Mouse (Mus musculus) embryo, embryonic 11 days (tissue): ENCODE measurements around the gene Ldah.

Experiments
- DNase-seq: peaks from one replicate; pipeline ENCODE4 v3.0.0-alpha.2; 2015

The Ldah gene

DNA sequence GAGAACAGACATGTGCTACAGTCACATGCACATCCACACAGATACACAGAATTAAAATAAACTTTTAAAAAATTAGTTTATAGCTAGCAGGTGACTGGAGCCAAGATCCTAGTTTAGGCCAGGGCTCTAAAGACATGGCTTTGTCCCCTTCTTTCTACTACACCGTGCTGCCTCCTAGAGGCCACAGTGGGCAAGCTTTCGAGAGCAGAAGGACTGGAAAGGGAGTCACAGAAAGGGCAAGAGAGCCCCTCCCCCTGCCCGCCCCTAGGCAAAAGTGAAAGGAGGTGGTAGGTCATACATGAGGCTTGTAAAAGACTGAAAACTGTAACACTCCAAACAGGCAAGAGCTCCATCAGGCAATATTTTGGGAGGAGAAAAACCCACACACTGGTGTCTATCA is 80.1 kb downstream of the Ldah start:
- no peak for DNase-seq

DNA sequence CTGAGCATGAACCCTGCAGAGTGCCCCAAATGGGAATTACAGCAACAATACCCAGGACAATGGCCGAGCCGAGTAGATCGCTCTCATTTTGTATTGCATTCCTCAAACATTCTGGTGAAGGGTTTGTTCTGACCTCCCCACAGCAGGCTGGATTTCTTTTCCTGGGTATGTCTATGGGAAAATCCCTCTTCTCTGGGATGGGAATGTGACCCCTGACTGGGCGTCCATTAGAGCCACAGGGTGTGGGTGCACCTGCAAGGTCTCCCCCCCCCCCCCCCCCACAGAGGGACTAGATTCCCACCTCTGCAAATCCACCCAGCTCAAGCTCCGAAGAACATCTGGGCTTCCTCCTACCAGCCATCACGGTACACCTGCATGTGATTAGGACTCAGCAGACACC is 81.2 kb downstream of the Ldah start:
- DNase-seq, result no peak

DNA sequence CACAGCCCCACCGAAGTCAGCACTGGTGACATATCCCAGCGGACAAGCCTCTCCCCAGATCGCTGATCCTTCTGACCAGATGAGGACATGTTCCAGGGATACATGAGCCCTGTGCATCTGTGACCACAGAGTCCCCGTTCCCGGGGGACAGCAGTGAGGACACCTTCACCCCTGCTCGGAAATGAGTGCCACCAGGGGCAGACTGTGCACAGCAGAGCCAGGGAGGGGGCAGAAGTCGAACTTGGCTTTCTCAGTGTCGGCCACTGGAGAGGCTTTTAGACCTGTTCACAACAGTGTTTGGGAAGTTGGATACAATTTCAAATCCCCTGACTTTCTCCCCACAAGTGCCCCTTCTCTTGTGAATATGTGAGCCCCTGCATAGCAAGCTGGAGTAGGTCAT is 81.6 kb downstream of the Ldah start:
- no peak for DNase-seq

DNA sequence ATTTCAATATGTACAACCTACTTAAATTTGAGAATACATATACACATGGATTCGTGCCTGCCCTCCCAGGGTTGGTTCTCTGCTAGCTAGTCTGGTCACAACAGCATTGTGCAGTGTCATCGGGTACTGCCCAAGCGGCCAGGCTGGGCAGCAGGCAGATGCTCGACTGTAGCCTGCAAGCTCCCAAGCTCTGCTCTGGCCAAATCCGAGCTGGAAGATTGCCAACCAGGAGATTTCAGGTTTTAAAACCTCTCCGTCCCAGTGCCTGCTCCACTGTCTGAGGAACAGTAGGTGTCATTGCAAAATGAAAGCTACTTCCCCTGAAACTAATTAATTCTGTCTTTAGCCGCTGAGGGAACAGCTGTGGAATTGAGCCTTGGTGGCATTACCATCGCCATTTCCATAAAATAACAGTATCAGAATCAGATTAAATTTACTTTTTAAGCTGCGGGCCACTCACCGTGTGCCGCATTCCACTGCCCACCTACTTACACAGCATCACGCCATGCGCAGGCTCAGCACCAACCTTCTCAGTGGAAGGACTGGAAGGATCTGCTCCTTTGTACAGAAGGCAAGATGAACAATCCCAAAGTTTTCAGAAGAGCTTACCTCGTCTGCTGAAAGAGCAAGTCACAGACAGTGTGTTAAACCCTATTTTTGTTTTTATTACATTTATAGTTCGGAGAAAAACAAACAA is 83.4 kb downstream of the Ldah start:
- no peak for DNase-seq

DNA sequence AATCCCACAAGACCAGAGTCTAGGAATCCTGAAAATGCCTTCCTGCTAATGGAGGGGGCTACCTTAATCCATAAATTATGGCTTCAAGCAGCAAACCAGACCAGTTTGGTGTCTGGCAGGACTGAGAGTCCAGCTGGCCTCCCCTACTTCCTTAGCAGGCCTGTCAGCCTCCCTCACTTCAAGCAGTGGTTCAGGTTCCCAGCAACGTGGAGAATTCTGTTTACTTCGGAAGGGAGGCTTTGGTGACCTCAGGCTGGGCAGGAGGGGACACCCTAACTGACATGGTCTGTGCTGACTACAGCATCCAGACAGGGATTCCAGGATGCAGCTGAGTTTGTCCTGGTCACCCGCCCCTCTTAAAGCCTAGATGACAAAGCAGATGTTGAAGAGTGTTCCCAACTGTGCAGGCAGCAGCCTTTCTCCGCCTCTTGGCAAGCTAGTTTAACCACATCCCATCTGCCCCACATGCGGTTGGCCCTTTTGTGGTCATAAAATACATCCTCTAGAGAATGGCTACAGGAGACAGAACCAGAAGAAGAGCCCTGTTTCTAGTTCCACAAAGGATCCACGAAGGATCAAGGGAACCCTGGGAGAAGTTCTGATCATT is 87.5 kb downstream of the Ldah start:
- DNase-seq, result no peak

DNA sequence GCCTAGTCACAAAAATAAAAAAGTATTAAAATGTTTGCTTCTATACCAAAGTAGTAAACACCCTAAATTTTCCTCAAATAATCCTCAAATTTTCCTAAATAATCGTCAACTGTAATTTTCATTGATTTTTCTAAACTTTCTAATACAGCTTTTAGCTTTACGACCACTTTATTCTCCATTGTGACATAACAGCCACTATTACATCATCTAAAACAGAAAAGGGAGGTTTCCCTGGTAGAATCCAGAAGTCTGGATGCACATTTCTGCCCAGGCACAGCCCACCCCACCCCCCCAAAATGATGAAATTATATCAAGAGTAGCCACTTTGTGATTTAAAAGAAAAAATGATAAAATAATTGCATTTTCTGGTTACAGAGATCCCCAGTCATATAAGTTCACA is 88.2 kb downstream of the Ldah start:
- no peak for DNase-seq

DNA sequence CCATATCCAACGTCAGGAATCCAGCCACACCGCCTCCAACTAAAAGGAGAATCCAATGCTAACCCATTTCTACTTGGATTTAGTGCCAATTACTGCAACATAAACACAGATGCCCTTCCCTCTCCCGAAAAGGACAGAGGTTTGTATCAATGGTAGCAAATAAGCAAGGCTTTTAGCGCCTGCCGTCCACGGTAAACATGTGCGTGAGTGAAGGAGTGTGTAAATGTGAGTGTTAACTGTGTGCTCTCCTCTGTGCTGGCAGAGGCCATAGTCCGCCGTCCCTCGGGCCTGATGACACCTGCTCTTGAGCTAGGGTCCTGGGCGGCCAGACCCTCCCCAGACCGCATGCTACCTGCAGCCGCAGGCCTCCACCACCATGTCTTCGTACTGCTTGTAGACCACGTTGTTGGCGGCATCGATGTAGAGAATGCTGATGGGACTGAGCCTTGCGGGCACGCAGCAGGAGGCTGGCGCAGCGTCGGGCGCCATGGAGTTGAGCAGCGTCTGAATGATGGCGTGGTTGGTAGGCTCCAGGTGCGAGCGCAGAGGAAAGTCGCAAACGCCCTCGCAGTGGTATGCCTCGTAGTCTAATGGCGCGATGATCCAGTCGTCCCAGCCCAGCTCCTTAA is 89.8 kb downstream of the Ldah start:
- no peak for DNase-seq

DNA sequence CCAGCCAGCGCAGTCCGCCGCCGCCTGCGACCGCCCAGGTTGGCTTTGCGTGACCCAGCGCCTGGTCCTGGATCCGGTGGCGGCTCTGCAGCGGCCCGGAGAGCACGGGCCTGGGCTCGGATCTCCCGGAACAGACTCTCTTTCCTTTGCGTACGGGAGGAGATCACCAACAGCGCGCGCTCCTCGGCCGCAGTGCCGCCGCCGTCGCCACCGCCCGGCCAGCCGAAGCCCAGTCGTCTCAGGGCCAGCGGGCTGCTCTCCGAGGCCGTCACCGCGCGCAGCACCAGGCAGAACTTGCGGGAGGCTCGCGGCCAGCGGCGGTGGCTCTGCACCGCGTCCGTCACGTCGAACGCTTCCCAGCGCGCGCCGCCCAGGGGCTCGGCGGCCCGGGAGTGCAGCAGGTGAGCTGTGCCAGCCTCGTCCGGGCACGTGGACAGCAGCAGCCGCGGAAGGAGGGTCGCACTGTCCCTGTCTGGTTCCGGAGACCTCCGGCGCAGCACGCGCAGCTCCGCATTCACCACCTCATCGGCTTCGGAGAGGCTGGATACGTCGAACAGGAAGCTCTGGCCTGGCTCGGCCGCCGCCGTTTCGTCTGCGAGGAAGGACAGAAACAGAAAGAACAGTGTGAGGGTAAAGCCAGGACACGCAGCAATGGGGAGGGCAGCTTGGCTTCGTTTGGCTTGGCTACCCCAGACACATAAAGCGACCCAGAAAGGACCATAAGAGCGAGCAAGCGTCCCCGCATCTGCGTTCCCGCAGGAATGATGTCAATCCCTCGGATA is 90.6 kb downstream of the Ldah start:
- DNase-seq, result peak; percentile 36

DNA sequence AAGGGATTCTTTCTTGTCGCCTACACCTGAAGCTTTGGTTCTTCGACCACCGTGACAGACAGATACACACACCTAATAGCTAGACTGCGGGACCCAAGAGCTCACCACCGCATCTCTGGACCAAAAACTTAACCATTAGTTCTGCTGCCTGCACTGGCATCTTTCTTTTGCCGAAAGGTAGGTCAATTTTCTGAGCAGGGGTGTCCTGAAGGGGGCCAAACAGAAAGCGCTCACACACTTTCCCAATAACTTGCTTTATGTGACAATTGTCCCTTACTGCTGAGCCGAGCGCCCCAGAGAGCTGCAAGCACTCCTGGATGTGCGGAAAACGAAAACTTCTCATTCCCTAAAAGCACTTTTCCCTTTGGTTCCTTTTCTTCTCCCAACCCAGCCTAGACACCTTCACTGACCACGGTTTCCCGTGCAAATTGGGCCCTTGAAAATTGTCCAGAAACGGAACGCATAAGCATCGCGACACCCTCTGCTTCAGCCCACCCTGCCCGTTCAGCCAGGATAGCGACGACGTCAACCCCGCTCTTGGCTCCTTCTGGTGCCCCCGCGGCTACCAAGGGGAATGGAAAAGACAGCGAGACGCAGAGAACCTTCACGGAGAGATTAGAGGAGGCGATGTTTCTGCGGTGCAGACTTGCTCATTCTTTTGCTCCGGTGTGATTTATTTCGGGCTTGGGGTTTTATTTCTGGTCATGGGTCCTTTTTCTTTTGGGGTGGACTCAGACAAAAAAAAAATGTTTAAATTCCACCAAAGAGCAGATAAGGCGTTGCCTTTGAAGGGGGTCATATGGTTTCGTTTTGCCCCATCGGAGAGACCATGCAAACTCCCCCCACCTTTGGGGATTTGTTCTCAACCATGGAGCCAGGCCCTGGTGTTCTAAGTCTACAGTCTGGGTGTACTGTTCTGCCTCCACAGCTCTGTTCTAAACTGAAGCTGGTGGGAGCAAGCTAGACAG is 91.5 kb downstream of the Ldah start:
- peak; percentile 40 for DNase-seq

DNA sequence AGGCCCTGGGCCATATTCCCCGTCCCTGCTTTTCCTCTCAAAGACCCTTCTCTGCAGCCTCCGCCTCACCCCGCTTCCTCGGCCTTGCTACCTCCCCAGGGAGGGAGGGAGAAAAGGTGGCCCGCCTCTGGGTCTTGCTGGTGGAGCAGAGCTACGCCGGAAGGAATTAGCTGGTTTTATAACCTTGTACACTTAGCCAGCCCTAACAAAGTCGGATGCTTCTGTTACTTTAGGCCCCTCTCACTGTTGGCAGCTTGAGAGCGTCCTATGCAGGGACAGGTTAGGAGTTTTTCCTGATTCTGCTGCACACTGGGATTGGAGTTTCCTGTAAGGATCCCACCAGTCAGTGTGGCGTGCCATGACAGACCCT is 92.2 kb downstream of the Ldah start:
- peak; percentile 30 for DNase-seq

DNA sequence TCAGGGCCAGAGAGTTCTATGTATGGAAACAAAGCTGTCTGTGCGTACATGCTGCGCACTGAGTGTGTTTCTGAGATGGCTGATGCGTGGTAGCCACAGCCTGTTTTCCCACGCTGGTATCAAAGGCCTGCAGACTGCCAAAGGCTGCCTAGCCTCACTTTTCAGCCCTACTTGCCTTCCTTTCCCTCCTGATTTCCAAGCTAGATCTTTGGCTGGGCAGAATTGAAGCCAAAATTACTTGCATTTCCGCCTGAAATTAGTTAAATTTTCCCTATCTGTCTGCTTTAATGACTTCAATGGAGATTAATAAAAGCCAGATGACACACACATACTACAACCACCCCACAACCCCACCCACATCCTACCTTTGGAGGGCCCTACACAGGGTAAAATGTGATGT is 92.6 kb downstream of the Ldah start:
- DNase-seq, result no peak

DNA sequence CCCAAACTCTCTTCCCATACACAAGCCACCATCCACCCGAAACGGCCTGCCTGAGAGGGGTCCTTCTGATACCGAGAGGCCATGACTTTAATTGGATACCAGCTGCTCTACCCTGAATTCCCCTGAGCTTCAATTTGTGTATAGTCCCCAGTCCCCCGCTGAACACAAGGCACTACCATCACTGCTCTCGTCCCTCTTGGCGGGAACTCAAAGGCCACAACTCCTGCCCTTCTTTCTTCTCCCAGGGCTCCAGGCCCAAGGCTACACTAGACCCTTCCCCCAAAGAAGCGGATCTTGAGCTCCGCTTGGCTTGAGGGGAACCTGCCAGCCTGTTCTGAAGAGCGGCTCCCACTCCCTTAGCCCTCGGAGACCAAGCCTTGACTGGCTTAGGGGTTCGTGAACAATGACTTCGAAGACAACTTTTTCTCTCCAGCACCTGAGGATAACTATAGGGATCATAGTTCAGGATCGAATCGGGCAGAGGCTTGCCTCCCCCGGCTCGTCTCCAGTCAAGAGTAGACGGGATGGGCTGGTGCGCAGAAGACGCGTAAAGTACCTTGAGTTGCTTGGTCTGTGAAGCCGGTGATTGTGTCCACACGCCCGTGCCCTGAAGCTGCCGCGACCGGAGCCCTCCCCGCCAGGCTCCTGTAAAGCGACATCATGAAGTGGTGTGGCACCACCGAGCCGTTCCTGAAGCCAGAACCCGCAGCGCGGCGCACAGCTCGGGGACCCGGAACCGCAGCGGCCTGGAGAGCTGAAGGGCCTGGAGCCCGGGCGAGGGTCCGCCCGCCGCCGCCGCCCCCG is 93.3 kb downstream of the Ldah start:
- DNase-seq, result no peak

DNA sequence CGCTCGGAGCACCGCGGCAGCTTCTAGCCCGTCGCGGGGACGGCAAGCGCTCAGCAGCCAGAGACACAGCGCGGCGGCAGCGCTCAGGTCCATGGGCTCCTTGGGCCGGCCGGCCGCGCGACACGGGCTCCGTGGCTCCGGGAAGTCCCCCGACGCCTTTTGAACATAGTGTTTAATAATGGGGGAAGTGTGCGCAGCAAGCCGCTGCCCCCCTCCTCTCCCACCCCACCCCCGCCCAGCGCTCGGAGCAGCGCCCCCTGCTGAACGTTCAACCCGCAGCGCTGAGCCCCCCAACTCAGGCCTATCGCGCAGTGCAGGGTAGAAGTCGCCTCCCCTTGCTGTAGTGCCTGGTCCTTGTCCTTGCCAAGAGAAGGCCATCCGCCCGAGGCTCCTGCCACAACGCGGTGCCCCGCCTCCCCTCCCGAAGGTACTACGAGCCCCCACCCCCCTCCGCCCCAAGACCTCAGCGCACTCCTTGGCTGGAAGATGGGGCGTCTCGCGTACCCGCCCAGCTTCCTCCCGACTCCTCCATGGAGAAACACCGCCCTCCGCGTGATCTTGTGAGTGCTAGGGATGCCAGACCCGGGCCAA is 94.0 kb downstream of the Ldah start, which contains the start of gene Gdf7:
Gdf7 (minus strand) TSS at position 114 of the 591 bp plus-strand sequence.
- peak; percentile 56 for DNase-seq

DNA sequence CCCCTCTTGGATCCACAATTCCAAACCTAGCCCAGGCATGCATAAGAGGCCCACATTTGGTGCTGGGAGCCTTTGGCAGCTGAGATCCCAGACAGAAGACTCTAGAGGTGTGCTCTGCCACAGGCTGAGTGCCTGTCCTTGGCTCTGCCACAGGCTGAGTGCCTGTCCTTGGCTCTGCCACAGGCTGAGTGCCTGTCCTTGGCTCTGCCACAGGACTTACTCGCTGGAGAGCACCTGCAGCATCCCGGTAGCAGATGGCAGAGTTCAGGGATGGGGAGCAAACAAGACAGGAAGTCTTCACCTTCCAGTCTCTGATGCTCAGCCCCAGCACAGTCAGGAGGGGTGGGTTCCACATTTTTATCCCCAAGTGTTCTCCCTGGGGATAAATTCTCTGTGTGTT is 97.4 kb downstream of the Ldah start:
- DNase-seq, result no peak

DNA sequence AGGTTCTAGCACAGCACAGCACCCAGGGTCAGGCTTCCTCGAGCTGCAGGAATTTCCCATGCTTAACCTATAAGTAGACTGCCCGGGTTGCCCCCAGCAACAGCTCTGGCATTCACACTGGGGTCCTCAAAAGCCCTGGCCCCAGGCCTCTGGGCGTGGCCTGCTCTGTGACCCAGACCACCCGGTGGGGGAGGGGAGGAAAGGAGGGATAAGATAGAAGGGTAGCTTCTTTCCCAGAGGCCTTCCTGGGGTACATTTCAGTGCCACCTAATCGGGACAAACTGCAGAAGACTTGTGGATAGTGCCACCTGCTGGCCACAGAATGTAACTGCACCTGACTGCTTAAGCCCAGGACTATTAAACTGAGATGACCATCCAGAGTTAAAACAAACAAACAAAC is 98.5 kb downstream of the Ldah start:
- peak; percentile 82 for DNase-seq

DNA sequence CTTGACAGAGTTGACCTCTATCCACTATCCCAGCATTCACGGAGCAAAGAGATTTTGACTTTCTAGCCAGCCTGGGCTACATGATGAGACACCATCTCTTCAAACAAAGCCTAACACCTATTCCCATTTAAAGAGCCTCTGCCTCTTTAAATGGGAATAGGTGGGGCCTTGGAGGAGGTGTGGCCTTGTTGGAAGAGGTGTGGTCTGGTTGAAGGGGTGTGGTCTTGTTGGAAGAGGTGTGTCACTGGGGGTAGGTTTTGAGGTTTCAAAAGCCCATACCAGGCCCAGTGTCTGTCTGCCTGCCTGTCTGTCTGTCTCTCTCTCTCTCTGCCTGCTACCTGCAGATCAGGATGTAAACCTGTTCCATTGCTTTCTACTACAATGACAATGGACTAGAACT is 99.0 kb downstream of the Ldah start:
- no peak for DNase-seq

DNA sequence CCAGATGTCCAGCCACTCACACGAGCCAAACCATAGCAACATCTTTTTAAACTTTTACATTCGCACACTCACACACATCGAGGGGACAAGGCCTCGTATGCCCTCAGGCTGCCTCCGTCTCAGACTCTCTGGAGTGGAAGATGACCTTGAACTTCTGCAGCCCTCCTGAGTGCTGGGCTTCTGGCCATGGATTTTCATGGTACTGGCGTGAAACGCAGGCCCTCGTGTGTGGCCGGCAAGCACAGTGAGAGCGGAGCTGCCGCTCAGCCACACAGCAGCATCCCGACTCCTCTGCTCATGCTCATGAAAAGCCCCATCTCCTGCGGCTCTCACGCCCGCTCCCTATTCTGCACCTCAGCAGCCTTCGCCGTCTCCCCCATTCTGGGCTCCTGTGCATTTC is 103.1 kb downstream of the Ldah start:
- no peak for DNase-seq

DNA sequence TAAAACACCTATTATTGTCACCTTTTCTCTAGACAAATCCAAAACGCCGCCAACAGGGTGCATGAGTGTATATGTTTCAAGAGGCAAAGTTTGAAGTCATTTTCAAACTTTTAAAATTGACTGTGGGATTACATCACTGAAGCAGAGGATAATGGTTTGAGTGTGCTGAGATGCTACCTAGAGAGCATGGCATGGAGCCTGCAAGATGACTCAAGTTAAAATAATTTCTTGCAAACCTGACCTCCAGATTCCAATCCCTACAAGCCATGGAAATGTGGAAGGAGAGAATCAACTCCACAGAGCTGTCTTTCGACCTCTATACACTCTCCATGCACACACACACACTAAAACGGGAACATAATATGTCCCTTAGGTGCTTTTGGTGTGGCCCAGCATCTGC is 104.4 kb downstream of the Ldah start:
- no peak for DNase-seq

DNA sequence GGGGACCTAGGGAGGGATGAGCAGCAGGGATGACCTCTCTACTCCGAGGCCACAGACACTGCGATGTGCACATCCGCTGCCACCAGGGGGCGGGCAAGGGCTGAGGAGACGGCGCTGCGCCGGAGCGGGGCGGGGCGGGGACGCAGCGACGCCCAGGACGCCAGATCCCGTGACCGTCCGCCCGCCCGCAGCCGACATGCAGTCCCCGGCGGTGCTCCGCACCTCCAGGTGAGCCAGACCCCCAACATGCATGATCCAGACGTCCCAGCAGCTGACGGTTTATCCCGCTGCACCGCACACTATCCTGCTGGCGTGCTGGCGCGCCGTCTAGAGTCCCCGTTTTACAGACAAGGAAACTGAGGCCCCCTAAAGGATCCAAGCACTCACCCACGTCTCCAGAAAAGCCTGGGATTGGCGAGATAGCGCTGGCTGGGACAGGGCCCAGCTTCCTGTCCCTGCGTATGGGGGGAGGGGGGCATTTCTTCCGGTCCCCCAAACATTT is 105.4 kb downstream of the Ldah start, which contains the start of gene Hs1bp3:
Hs1bp3 (plus strand) TSS at position 163 of the 502 bp plus-strand sequence.
- DNase-seq, result peak; percentile 94

DNA sequence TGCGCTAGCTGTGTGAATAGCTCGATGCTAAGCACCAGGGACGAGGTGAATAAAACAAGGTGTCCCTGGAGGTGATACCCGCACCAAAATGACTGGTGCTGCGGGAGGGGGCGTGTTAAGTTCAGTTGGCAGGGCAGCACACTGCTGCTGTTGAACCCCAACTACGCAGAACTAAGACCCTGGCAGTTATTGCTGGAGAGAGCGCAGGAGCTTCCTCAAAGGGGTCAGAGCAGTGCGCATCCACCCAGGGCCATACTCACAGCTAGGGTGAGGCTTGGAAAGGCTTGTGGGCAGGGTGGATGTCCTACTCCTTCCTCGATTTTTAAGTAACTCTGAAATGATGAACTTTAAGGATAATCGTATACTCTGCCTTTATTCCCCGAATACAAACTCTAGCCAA is 105.9 kb downstream of the Ldah start:
- peak; percentile 14 for DNase-seq

DNA sequence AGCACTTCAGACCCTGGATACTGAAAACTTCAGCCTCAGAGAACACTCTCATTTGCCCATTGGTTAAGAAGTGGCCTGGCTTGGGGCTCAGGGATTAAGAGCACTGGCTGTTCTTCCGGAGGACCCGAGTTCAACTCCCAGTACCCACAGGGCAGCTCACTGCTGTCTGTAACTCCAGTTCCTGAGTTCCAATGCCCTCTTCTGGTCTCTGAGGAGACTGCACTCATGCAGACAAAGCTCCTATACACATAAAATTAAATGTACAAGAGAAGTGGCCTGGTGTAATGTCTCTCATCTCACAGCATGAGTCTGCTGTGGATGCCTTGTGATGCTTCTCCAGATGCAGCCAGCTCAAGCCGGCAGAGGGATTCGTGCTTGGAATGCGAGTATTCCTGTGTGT is 108.6 kb downstream of the Ldah start:
- DNase-seq, result no peak
